Mouse (Mus musculus) kidney, adult 2 months (tissue): ENCODE measurements around the gene Fam217b.

Source experiments
- CTCF ChIP-seq: fragments of 200-500 bp; conservative IDR thresholded peaks from 2 replicates; pipeline ENCODE4 v1.5.1; 2011; ENCODE audit warnings: low read depth, mild to moderate bottlenecking, control low read depth, low read length, moderate library complexity, mixed read lengths; ENCODE audit not compliant: insufficient read depth, insufficient read length
- POLR2A ChIP-seq: fragments of 200-500 bp; IDR thresholded peaks from one replicate; pipeline ENCODE4 v1.6.1; 2011; ENCODE audit warnings: low read depth, low read length, control low read depth

GRCm38 (mm10) chr2:178413081-178413480 lies 1.2 kb upstream of the Fam217b start:
- no peak for TF ChIP-seq POLR2A
- TF ChIP-seq CTCF, result no peak
